Mouse (Mus musculus) layer of hippocampus, adult 11-12 months (tissue): ENCODE results near the gene Fmnl3.
A peak's percentile ranks its signal among the peaks of the same experiment; 100 is the strongest.

Experiments
- DNase-seq: peaks from one replicate; pipeline ENCODE4 v3.0.0; 2022; ENCODE audit warnings: low spot score

Gene Fmnl3

DNA sequence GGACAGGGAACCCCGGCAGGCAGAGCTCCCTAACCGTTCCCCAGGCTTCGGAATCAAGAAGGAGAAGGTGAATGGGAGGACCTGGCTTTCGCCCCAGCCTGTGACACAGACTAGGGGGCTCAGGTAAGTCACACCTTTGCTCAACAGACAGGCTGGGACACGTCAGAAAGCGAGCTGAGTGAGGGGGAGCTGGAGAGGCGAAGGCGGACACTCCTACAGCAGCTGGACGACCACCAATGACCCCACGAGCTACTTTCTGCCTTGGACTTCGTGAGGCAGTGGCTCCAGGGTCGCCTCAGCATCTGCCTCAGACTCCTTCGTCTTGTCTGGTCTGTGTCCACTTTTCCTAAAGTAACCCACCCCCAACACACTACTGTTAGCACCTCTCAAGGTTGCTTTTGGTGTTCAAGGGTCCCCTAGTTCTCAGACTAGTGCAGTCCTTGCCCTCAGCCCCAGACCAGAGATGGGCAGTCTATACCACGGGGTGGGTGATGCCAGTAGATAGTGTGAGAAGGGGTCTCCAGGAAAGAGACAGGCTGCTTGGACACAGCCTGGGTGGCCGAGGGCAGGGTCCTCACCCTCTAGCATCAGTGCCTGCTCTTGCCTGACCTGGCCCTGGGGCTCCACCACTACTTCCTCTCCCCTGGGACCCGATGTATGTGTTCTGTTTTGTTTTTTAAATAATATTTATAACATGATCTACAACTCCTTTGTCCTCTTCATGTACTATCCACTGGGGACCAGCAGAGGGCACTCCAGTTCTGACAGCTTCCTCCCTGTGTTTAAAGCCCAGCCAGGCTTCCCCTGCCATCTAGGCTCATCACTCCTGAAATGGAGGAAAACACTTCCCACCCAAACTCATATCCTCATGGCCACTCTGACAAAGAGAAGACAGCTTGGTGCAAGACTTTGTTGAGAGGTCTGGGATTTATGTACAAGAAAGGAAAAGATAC is 53.7 kb downstream of the Fmnl3 start:
- peak; percentile 85 for DNase-seq

DNA sequence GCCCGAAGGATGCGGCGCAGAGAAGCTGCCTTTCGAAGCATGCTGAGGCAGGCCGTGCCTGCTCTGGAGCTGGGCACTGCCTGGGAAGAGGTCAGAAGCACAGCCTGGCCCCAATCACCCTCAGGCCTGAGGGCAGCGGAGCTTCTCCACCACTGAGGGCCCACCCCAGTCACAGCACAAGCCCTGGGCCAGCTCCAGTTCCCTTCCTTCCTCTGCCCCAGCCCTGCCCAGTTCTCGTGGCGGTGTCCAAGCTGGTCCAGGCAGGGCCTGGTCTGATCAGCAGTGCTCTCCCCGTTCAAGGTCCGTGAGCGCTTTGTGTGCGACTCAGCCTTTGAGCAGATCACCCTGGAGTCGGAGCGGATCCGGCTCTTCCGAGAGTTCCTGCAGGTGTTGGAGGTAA is 55.4 kb downstream of the Fmnl3 start:
- no peak for DNase-seq

DNA sequence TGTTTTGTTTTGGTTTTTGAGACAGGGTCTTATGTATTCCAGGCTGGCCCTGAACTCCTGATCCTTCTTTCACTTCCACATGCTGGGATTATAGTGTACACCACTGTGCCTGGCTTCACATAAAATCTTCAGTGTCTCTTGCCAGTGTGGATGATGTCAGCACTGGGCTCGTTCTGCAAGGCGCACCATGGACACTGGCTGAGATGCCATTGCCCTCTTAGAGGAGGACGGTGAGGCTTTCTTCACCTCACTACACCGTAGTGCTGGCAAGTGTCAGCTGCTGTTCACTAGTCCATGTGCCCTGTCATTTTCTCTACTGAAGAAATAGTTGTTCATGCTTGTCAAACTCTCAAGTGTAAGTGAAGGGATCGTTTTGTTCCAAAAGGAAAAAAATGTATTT is 59.7 kb downstream of the Fmnl3 start:
- no peak for DNase-seq

DNA sequence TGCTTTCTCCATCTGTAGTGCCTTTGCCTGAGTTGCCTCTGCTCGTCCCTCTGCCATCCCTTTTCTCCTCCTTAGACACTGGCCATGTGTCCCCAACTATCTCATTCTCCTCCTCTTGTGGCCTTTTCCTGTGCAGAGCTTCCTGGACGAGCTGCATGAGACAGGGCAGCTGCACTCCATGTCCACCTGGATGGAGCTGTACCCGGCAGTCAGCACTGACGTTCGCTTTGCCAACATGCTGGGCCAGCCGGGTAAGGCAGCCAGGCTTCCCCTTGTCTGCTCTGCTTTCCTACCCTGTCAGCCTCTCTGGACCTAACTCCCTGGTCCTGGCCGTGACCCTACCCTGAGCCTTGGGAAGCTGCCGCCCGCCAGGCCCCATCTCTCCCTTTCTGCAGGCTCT is 60.7 kb downstream of the Fmnl3 start:
- no peak for DNase-seq

DNA sequence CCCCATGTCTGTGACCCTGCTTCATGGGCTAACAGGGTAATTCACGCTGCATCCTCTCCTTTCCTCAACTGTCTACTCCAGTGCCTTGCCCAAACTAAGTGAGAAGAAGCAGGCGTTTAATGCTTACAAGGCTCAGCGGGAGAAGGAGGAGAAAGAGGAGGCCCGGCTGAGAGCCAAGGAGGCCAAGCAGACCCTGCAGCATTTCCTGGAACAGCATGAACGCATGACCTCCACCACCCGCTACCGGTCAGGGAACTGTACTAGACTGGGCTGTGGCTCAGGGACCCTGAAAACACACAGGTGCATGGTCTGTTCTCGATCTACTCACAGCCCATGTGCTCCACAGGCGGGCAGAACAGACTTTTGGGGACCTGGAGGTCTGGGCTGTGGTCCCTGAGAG is 62.8 kb downstream of the Fmnl3 start:
- no peak for DNase-seq

DNA sequence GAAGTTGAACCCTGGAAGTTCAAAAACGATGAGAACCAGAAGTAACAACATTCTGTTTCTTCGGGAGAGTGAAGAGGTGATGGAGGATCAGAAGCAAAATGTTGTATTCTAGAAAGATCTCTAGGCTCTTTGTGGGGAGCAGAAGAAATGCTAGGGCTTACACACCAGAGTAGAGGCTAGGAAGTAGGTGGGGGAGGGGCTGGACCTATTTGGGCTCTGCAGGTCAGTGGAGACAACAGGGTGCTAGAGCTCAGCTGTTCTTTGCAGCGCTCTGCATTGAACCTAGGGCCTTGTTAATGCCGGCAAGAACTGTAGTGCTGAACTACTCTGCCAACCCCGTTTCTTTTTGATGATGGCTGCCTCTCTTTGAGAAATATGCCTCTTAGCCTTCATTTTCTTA is 74.1 kb downstream of the Fmnl3 start:
- no peak for DNase-seq

DNA sequence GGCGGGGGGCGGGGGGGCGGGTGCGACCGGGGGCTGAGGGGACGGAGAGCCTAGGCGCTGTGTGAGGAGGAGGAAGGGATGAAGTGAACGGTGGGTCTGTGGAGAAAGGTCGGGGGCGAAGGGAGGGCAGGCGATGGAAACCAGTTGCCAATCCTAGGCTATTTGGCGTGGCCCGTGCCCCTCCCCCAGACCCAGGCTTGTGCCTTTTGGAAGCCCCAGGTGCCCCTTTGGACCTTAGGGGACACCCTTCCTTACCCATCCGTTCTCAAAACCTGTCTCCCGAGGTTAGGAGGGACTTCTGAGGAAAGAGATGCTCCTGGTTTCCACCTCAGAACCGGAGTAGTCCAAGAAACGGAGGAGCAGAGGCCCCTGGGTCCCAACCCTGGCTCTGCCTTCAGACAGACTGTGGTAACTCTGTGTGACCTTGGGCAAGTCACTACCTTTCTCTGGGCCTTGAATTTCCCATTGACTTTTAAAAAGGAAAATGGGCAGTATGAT is 74.7 kb downstream of the Fmnl3 start, which contains the start of gene Fam186b:
Gene Fam186b (minus strand): TSS at position 405 of the 498 bp plus-strand sequence.
- no peak for DNase-seq

DNA sequence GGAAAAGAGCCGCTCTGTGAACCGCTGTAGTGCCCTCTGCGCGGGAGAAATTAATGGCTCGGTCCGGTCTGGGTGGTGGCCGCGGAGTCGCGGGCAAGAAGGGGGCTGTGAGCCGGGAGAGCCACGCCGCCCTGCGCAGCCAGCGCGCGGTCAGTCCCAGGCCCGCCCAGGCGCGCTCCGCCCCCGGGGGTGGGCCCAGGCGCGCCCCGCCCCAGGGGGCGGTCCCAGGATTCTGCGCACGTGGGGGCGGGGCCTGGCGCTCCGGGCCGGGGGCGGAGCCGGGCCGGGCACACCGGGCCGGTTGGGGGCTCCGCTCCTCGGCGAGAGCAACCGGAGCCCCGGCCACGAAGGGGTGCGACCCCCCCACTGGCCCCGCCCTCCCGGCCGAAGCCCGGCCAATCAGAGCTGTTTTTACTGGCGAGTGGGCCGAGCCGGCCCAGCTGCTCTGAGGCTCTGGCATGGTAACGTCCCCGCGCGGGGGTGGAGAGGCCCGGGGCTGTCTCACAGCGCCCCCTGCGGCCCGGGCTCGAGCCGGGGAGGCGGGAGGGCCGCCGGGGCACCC is 75.4 kb downstream of the Fmnl3 start, which contains the start of gene Prpf40b:
Gene Prpf40b (plus strand): TSS at position 275 of the 562 bp plus-strand sequence.
- peak; percentile 94 for DNase-seq

DNA sequence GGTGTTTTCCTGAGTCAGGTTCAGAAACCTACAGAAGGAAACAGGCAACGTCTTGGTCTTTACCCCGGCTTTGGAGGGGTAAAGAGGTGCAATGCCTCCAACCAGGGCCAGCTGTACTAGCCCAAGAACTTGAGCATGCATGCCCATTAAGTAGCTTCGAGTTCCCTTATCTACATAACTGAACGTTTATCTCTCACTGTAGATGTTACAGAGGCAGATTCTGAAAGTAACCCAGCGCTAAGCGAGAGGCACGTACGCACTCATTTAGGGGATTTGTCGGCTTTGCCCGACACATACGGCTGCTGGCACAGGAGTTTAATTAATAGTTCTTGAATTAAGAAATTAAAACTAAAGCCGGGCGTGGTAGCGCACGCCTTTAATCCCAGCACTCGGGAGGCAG is 76.0 kb downstream of the Fmnl3 start:
- DNase-seq = no peak

DNA sequence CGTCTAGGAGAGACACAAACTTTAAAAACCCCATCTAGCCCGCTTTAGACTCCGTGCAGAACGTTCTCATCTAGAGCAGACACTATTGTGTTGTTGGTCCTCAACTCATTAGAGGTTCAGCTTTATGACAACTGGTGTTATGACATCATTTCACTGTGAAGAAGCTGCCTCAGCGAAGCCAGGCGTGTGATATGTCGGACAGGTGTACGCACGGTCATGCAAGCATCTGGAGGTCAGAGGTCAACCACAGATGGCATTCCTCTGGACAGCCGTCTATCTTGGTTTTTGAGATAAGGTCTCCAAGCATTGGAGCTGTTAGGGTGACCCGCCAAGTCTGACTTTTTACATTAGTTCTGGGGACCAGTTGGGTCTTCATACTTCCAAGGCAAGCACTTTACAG is 79.7 kb downstream of the Fmnl3 start:
- no peak for DNase-seq

DNA sequence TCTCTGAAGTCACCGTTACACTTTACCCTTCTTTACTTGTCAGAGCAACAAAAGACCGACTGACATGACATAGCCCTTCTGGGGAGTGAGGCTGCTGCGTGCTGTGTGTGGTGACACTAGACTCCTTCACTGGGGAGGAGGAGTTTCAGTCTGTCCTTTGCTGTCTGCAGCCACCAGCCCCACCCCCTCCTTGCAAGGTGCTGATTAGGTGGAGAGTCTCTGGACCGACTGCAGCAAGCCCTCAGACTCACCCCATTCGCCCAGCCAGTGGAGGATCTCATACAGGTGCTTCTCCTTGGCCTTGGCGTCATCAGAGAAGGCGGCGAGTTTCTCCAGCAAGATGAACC is 85.1 kb downstream of the Fmnl3 start:
- no peak for DNase-seq

DNA sequence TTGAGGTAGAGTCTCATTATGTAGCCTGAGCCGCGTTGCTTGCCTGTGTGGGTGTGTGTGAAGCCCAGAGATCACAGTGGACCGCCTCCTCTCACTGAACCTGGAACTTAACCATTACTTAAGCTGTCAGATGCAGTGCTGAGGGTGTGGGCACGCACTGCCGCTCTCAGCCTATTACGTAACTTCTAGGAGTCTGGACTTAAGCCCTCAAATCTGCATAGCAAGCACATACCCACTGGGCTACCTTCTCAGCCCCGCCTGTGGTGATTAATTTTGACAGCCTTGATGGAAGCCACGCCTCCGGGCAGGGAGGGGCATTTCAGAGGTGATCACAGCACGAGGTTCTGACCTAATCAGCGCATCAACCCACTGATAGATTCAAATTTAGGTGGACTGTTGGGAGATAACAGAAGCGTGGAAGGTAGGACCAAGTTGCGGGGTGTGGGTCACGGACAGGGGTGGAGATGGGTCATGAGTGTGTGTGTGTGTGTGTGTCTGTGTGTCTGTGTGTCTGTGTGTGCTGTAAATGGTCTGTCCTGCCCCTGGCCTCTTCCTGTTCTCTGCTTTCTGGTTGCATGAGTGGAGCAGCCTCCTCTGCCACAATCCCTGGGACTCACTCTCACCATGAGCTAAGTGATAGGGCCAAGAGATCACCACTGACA is 85.6 kb downstream of the Fmnl3 start:
- DNase-seq = no peak

DNA sequence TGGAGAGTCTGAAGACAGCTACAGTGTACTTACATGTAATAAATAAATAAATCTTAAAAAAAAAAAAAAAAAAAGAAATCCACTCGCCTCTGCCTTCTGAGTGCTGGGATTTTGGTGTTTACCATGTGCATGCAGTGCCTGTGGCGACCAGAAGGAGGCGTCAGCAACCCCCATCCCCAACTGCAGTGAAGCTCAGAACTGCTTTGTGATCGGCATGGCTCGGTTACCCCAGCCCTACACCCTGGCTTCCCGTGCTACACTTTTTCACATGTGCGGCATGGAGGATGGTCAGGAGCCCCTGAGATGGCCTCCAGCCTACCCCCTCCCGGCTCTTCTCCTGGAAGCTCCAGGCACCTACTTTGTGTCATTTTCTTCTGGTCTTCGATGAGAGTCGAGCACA is 86.8 kb downstream of the Fmnl3 start:
- DNase-seq = no peak

DNA sequence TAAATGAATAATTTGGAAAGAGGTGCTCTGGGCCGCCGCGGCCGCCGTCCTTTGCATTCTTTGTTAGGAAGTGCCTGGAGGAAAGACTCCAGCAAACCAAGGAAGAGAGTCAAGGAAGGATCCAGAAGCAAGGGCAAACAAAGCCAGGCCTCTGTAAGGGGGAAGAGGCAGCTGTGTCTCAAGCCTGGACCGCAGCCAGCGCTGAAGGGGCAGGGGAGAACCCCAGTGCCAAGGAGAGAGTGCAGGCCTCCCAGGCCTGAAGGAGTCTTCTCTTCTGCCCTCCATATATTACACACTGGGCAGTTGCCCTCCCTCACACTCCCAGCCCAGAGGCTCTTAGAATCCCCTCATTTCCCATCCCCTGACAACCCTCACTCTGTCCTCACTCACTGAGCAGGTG is 92.0 kb downstream of the Fmnl3 start:
- DNase-seq = no peak

DNA sequence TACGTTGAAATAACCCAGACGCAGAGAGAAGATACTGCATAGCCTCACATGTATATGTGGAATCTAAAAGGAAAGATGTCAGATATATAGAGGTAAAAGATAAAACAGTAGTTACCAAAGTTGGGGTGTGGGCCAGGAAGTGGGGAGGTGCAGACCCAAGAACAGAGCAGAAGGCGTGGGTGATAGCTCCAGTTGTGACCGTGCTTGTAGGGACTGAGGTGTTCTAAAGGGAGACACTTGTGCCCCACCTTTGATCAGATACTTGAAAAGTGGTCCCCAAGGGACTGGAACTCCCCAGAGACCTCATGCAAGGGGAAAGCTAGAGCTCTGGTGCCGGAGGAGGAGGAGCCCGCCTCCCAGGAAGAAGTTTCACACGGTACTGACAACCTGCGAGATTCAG is 94.2 kb downstream of the Fmnl3 start:
- DNase-seq = no peak
